Mouse (Mus musculus): Measurements from ENCODE around the gene Cmtm2a.

DNA sequence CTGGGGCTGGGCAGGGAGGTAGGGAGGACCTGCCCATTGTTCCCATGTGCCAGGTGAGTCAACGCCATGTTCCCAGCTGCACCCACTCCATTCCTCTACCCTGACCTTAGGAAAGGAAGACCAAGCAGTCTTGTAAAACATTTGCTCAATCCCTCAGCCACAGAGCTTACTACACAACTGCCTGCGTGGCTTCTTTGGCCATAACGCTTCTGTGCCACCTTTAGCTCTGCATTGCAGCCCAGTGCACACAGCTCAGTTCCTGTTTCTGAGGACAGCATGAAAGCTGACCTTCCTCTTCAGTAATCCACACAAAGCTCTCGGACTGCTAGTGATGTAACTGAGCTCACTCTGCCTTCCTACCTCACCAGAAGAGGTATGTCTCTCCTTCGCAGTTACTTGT is 60.1 kb downstream of the Cmtm2a start:
- no peak for TF ChIP-seq CTCF (IDR thresholded peaks at IDR 0.05; ENCODE audit: insufficient read depth, low read depth, low read length)
- TF ChIP-seq POLR2A (IDR thresholded peaks at IDR 0.05; ENCODE audit: insufficient read depth, low read depth, low read length): no peak
